Mouse (Mus musculus): ENCODE measurements at regions not wholly inside any gene's neighbourhood (a gene's known extent, or its start where the extent isn't known, plus 50 kb on each side); places are given as distances from the start of the nearest gene placed in this dataset.
"Not testable (repeated sequence)": the region's sequence is repeated elsewhere in the genome, so short reads cannot be mapped to it uniquely, and the experiment has no call there.

DNA sequence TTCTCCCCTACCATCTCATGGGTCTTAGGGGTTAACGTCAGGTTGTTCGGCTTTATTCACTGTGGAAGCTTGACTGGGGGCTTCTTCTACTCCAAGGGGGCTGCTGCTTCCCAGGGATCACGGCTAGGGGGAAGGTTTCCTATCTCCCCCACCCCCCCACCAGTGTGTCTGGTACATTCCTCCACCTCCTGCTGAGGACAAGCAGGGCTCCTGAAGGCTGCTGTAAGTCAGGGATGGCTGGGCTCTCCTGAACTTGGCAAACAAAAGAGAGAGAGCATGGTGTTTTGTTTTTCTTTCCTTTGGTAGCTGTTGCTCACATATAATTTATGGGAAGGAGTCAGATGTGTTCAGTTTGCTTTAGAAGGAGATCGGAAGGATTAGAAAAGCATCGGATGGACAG lies 54.7 kb upstream of the Commd3 start:
- DNase-seq (ENCODE audit: low read depth, low spot score): no peak

- DNase-seq (ENCODE audit: low read depth, low spot score): no peak
Measured at GRCm38 (mm10) chr2:18609868-18610185, 62.4 kb upstream of the Commd3 start.

DNA sequence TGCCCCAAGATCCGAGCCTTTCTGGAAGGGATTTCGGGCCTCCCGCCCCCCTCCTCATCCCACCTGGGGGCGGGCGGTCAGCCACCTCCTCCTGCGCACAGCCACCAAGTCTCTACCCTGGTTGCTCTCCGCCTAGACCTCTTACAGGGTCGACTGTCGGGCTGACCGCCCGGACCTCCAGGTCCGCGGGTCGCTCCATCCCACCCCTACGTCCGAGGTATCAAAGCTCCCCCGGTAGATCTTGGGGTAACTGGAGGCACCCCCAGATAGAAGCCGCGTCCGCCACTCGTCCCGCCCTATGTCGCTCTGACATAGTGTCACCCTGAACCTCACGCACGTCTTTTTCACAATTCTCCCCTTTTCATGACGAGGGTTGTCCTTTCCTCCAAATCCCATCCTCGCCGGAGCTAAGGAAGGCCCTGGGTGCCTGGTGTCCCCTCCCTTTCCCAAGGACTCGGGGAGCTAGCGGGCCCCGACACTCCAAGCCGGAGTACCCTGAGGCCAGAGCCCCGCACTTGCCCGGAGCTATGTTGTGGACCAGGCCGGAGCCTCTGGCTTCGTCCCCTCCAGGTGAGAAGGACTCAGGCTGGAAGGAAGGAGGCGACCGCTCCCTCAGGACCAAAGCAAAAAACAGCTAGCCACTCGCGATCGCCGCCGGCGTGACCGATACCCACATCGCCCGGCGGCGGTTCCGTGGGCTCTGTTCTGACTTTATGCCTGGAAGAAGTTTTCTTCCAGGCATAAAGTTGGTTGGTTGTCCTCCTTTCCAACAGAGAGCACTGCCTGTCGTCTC lies 62.9 kb upstream of the Commd3 start:
- no peak for DNase-seq (ENCODE audit: low read depth, low spot score)

- no peak for DNase-seq (ENCODE audit: low read depth, low spot score)
Measured at GRCm38 (mm10) chr2:18608260-18609074, 63.7 kb upstream of the Commd3 start.

DNA sequence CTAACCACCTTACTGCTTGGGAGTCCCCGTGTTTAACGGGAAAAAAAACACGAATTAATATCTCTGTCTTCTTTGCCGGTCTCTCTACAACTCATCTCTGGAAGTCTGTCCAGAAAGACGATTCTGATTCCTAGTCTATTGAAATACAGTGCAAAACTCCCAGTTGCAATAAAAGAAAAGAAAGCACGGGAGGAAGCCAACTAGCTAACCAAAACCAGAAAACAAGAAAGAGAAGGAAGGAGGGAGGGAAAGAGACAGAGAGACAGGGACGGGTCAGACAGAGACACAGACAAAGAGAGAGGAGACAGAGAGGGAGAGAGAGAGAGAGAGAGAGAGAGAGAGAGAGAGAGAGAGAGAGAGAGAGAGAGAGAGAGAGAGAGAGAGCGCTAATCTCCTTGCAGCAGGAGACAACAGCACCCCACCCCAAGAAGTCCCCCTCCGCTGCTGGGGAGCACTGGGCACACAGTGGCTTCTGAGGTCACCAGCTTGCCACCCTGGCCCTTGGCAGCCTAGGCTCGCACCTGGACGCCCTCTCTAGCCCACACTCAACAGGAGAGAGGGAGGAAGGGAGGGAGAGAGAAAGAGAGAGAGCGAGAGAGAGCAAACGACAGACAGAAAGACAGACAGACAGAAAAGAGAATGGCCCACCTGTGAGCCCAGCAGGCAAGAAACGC lies 64.5 kb upstream of the Commd3 start:
- DNase-seq (ENCODE audit: low read depth, low spot score): no peak

- DNase-seq (ENCODE audit: low read depth, low spot score): no peak
Measured at GRCm38 (mm10) chr2:18607088-18607487, 65.1 kb upstream of the Commd3 start.

GRCm38 (mm10) chr2:18592221-18592620 lies 80.0 kb upstream of the Commd3 start:
- no peak for DNase-seq (ENCODE audit: low read depth, low spot score)

DNA sequence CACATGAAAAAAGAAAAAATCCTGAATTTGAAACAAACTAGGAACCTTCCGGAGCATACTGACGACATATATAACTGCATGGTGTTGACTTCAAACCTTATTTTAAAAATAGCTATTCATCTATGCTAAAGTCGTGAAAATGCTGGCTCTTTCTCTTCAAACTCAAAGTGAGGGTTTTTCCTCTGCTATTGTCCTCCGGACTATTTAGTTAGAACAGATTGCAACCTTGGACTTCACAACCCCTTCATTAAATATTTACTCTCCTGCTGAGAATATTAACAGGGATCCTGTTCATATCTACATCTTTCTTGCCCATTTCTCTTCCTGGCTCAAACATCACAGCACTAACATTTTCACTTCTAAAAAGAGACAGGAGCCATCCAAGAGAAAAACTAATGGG lies 84.0 kb upstream of the Commd3 start:
- no peak for DNase-seq (ENCODE audit: low read depth, low spot score)

GRCm38 (mm10) chr2:18587746-18588231 lies 84.4 kb upstream of the Commd3 start:
- DNase-seq (ENCODE audit: low read depth, low spot score): no peak

- DNase-seq (ENCODE audit: low read depth, low spot score): peak; percentile 50
Measured at GRCm38 (mm10) chr2:18586925-18587724, 85.1 kb upstream of the Commd3 start.

- DNase-seq (ENCODE audit: low read depth, low spot score): no peak
Measured at GRCm38 (mm10) chr2:18585564-18586336, 86.4 kb upstream of the Commd3 start.

GRCm38 (mm10) chr2:18558133-18558532 lies 114.1 kb upstream of the Commd3 start:
- DNase-seq (ENCODE audit: low read depth, low spot score): no peak

DNA sequence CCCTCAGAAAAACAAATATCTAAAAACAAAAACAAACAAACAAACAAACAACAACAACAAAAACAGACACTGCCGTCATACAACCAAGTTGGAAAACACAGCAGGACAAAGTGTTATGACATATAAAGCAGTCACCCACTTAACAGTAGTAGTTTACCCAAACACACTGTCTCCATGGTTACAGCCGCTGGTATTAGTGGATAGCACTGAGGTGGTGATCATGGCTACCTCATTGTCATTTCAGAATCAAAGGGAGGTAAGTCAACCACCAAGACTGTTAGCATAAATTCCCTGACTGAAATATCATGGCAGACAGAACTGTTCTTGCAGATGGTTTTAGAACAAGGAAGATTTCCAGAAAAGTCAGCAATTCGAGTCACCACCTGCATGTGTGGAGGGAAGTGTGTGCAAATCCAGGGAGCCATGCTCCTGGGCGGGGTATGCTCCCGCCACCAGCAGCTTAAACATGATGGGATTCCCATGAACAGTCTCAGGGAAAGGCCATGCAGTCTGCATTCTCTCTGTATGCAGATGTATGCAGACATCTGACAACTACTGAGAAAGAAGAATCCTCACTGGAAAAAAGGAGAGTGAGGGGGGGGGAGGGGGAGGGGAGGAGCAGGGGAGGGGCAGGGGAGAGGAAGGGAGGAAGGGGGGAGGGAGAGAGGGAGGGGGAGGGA lies 124.1 kb upstream of the Commd3 start:
- DNase-seq (ENCODE audit: low read depth, low spot score): no peak

DNA sequence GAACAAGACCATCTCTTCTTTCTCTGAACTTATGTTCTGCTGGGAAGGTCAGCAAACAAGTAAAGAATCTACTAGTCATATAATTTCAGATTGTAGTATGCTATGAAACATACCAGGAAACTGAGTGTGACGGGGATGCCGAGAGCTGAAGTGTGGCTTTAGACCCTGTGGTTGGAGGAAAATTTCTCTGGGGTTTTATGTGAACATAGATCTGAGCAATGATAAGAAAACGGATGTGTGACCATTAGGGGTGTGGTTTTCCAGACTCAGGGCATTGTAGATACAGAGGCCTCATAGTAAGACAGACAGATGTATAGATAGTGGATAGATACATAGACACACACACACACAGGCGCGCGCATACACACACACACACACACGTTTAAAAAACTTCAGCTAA lies 131.8 kb upstream of the Dnajc1 start:
- no peak for DNase-seq (ENCODE audit: low read depth, low spot score)

DNA sequence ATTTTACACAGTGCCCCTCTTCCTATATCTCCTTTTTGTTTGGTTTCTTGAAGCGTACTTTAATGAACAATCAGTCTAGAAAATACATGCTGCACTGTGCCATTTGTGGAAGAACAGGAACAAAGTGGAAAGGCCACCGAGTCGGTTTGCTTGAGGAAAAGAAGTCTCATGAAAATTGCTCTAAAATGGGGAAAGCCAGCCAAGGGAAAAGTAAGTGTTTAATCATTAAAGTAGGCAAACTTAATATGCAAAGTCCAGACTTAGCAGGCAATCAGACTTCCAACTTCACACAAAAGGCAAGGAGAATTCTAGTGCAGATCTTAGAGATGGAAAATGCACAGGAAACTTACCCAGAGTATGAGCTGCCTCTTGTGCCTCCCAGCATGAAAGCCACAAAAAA lies 131.3 kb upstream of the Dnajc1 start:
- no peak for DNase-seq (ENCODE audit: low read depth, low spot score)

DNA sequence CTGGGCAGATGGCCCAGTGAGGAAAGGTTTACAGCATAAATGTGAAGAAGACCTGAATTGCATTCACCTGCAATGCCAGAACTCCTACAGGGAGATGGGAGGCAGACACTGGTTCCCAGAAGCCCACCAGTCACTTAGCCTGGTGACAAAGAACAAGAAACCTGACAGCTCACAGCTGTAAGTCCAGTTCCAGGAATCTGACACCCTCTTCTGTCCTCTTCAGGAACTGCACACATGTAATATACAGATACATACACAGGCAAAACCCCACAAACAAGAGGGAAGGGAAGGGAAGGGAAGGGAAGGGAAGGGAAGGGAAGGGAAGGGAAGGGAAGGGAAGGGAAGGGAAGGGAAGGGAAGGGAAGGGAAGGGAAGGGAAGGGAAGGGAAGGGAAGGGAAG lies 120.8 kb upstream of the Dnajc1 start:
- no peak for DNase-seq (ENCODE audit: low read depth, low spot score)

DNA sequence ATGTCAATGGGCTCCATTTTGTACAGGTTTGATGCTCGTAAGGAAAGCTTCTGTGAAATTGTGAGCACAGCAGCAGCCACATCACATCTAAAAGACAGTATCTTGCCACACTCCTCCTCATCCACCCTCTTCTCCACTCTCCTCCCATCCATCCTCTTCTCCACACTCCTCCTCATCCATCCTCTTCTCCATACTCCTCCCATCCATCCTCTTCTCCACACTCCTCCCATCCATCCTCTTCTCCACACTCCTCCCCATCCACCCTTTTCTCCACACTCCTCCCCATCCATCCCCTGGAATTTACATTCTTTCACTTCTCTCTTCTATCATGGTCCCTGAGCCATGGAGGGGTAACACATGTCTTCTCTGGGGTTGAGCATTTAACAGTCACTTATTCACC lies 116.7 kb upstream of the Dnajc1 start:
- no peak for DNase-seq (ENCODE audit: low read depth, low spot score)

GRCm38 (mm10) chr2:18473361-18473771 lies 80.7 kb upstream of the Dnajc1 start:
- no peak for DNase-seq (ENCODE audit: low read depth, low spot score)

DNA sequence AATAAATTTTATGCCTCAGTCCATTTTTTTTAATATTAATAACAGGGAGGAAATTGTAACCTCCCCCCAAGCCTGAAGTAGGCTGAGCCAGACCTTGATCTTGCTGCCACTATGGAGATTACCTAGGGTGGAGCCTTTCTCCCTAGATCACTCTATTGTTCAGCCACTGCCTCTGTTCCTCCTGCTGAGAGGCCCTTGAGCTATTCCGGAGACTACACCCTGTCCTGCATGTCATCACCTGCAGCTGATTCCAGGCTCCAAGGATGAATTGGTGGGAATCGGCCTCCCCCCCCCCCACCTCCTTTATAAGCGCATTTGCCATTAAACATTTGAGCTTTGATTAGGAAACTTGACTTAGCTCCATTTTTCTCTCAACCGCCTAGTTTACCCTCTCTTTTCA lies 68.3 kb upstream of the Dnajc1 start:
- DNase-seq (ENCODE audit: low read depth, low spot score): no peak

GRCm38 (mm10) chr2:18460281-18460680 lies 67.7 kb upstream of the Dnajc1 start:
- DNase-seq (ENCODE audit: low read depth, low spot score): not testable (repeated sequence)

Measured in retina, adult 2 months (tissue).